Mouse (Mus musculus) v-Abl transformed pro-B cells (cell line): ENCODE results near the gene Cish.

Experiments used
- in situ Hi-C, 2 experiments: fragments of 400-800 bp; cut with MboI; formaldehyde crosslinking; loops; one replicate each; pipeline ENCODE4 v1.15.1; 2025; ENCODE audit not compliant: unreplicated experiment in 2 of 2

Gene Cish

DNA sequence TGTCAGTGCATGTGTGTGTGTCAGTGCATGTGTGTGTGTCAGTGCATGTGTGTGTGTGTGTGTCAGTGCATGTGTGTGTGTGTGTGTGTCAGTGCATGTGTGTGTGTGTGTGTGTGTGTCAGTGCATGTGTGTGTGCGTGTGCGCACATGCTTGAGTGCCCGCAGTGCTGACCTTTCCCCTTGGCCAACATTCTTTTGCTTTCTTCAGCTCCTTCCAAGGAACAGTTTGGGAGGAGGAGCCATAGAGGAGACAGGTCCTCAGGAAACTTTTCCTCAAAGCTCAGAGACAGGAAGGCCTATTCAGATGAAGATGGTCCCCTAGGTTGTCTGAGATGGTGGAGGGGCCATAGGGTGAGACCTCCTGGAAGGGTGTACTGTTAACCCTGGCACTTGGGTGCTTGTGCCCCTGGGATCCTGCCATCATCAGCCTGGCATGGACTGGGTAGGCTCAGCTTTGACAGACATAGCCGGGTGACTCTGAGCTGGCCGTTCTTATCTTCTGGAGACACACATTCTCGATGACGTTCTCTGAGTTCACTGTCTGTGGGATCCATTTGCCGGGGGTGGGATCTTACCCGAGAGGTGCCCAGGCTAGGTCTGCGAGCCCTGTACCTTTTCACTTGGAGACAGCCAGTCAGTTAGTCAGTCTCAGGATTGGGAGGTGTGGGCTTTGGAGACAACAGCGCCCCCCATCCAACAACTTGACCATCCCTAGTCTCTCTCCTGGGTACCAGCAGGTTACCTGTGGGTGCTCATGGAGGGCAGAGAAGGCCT lies 11.5 kb downstream of the Cish start:
- in situ Hi-C loops, result loop anchor here in 1 of 2 experiments (25.0 kb wide), 1 partner anchor 1095 kb away; the partner anchor contains the start of genes Tlr9 and Twf2

DNA sequence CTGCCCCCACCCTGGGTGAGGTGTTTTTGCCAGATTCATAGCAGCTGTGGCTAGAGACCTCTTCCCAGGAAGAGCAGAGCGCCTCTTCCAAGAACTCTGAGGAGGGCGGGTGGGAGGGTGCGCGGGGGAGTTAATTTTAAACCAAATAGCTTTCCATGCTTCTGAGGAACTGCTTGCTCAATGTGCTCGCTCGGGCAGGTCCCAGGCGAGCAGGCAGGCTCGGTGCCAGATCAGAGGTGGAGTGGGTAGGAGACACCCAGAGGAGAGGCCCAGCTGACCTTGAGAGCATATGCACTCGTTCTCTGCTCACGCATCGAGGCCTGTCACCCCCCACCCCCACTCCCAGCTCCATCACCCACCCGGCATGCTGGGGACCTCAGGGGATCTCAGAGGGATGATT lies 12.1 kb downstream of the Cish start:
- in situ Hi-C loops, result loop anchor here in 1 of 2 experiments (25.0 kb wide), 1 partner anchor 1096 kb away; the partner anchor contains the start of genes Tlr9 and Twf2

DNA sequence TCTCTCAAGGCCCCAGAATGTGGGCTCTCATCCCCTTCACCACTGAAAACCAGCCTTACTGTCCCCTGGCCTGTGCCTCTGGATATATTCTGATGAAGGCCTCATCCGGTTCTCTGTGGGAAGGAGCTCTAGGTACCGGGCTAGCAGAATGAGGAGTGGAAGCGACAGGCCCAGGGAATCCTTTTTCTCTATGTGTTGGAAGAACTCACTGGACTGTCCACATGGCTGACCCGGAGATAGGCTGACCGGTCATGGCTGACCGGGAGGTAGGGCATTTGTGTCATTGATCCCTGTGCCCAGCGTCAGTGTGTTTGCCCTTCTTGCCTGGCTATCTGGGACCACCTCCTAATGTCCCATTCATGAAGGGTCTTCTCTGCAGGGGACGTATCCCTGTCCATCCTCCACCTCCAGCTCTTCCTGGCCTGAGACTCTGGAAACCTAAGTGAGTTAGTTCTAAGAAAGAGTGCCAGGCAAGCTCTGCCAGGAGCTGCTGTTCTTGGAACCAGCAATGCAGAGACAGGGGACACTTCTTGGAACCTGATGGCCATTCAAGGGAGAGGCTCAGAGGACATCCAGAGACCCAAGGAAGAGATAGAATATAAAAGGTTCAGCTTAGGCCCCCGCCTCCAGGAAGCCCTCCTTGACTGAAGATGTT lies 12.6 kb downstream of the Cish start:
- in situ Hi-C loops, result loop anchor here in 1 of 2 experiments (25.0 kb wide), 1 partner anchor 1096 kb away; the partner anchor contains the start of genes Tlr9 and Twf2

DNA sequence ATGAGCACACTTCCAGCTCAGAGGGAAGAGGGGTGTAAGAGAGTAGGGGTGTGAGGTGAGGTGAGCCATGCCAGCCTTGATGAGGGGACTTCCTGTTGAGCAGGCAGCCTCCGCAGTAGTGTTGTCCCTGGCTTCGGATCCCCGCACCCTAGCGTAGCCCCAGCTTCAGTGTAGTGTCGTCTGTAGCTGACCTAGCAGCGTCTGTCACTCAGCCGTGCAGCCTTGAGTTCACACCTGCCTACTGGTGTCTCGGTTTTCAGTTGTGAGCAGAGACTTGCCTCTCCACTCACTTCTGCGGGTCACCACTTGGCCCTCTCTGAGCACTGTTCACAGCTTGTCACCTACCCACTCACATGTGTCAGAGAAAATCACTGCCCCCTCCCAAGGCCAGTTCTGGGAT lies 13.3 kb downstream of the Cish start:
- in situ Hi-C loops, result loop anchor here in 1 of 2 experiments (25.0 kb wide), 1 partner anchor 1097 kb away; the partner anchor contains the start of genes Tlr9 and Twf2

DNA sequence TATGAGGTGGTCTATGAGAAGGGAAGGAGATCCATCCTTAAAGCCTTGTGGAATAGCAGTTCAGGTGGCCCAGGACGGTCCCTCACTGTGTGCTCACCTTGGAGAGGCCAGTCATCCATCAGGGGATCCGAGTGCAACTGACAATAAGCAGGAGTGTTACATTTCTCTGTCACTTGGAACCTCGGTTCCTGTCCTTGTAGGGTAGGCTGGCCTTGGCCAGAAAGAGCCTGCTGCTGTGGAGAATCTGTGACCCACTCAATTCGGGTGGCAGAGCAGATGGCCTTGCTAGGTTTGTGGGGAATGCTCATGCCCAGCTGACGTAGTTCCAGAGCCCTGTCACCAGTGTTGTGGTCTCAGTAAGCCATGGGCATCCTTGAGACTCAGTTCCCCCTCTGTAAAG lies 13.8 kb downstream of the Cish start:
- in situ Hi-C loops, result loop anchor here in 1 of 2 experiments (25.0 kb wide), 1 partner anchor 1097 kb away; the partner anchor contains the start of genes Tlr9 and Twf2

DNA sequence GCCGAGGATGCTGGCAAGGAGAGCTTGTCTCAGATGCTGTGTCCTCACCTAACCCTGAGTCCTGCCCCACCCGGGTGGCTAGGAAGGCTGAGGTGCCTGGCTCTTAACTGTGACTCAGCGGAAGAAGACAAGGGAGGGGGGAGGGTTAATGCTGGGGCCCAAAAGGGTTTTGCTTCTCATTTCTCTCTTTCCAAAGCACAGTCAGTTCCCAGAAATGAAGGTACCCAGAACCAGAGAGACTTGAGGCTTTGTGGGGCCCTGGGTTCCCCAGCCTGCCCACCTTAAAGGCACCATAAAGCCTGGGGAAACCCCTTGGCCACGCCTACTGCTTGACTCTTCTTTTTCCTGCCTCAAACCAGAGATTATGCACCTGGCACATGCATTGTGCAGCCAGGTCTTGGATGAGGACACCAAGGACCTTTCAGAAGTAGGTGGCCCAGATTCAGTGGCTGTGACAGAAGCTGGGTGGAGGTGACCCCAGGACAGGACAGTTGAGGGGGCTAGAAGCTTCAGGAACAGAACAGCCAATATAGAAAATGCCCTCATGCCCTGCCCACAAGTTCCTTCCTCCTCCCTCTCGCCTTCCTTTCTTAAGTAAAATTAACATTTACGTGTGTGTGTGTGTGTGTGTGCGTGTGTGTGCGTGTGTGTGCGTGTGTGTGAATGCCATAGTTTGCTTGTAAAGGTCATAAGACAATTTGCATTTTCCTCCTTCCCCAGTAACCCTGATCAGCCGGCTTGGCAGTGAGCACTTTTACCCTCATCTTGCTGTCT lies 17.2 kb downstream of the Cish start:
- in situ Hi-C loops, result loop anchor here in 1 of 2 experiments (25.0 kb wide), 1 partner anchor 1101 kb away; the partner anchor contains the start of genes Tlr9 and Twf2

DNA sequence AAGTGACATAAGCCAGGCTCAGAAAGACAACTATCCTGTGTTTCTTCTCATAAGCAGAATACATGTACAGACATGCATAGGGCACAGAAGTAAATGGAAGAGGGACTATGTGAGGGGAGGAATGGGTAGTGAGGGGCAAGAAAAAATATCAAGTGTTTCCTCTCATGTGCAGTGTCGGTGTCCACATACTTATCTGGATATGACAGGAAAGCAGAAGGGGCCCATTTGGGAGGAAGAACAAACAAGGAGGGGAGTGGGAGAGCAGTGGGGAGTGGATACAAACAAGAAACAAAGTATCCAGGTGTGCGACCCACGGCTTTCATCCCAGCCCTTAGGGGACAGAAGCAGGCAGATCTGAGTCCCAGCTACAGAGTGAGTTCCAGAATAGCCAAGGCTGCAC lies 18.1 kb downstream of the Cish start:
- in situ Hi-C loops, result loop anchor here in 1 of 2 experiments (25.0 kb wide), 1 partner anchor 1102 kb away; the partner anchor contains the start of genes Tlr9 and Twf2

DNA sequence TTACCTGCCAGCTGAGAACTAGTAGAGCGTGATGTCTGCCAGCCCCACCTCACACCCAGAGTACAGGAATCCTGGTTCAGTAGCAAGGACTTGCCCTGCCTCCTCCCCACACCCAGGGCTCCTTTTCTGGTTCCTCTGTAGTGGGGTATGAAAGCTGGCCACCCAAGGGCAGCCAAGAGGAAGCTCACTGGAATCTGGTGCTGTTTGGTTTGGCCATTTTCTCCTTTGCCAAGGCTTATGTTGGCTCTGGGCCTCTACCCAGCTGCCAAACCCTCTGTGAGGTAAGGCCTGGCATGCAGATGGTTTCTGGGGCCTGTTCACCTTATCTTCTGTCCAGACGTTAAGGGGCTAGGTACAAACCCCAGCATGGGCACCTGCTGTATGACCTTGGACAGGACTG lies 20.0 kb downstream of the Cish start:
- in situ Hi-C loops, result loop anchor here in 1 of 2 experiments (25.0 kb wide), 1 partner anchor 1103 kb away; the partner anchor contains the start of genes Tlr9 and Twf2

DNA sequence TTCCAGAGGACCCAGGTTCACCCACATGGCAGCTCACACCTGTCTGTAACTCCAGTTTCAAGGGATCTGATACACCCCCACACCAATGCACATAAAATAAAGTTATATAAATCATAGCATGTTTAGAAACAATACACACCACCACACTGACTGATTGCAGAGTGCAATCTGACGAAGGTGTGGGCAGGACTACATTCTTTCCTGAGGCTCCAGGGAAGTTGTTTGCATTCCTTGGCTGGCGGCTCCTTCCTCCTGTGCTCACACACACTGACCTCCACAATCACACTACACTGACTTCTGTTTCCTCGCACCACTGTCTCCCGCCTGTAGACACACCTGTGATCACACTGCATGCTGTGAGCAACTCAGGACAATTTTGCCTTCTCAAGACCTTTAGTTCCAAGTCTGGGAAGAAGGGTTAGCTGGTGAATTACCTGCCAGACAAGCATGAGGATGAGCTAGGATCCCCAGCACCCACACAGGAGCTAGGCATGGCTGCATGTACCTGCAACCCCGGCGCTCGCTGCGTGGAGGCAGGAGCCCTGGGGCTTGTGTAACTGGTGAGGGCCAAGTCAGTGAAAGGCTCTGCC lies 26.7 kb downstream of the Cish start:
- in situ Hi-C loops, result loop anchor here in 1 of 2 experiments (25.0 kb wide), 1 partner anchor 1110 kb away; the partner anchor contains the start of genes Tlr9 and Twf2

DNA sequence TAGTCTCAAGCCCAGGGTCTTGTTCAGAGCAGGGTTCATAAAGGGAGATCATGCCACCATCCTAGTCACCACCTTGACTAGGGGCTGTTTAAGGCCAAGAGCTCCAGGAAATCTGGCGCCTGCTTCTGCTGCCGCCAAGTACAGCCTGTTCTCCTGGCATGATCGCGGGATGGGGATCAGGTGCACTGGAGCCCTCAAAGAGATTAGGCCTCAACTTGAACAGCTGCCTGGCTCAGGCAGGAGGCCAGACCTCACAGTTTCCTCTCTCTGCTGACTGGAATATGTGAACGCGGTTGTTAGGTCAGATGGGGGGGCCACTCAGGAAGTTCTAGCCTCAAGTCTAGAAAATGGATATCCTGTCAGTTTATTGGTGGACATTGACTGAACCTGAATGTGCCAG lies 27.7 kb downstream of the Cish start:
- in situ Hi-C loops, result loop anchor here in 1 of 2 experiments (25.0 kb wide), 1 partner anchor 1111 kb away; the partner anchor contains the start of genes Tlr9 and Twf2

DNA sequence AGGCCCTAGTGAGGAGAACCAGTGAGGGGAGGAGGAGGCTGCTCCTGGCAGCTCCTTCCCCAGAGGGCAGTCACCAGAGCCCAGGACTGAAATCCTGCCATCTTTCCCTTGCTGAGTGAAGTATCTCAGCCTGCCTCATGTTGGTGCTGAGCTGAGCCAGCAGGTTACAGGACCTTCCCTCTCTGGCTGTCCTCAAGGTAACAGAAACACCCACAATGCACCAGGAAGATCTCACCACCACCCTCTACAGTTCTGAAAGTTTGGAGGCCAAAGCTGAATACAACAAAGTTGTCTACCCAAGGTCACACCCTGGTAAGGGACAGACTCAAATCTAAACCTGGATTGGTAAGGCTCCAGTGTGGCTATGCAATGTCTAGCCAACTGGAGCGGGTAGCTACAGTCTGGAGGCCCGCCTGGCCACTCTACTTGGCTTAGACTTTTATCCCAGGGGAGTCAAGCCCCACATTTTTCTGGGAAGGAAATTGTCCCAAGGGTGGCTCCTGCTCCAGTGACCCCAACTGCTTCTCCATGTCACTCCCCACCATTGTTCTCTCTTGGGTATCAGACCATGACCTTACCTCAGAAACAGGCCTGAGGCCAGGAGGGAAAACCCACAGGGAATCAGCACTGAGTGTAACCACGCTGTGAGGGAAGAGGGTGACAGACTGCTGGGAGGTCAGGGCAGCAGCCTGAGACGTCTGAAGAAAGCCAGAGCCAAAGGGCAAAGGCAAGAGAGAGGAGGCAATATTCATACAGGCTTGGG lies 29.2 kb downstream of the Cish start:
- in situ Hi-C loops, result loop anchor here (25.0 kb wide), 2 partner anchors 1012 to 1113 kb away; partner anchors contain the start of genes Gpx1 (in 1 of the 2), Tlr9 (in 1 of the 2), Twf2 (in 1 of the 2) and Usp4 (in 1 of the 2)

DNA sequence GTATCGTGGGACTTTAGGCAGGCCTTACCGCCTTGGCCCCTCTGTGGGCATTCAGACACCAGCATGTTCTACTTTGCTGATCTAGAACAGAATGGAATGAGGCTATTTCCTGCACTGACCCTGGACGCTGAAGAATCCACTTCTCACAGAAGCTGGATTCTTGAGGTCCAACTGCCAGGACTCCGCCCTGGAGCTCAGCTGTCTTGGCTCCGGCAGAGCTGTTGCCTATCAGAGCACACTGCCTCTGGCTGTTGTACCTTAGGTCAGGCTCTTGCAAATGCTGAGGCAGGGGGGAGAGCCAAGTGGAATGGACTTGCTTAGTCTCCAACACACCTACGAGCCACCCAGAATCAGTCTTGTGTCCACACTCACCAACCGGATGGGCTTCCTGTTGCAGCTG lies 30.1 kb downstream of the Cish start:
- in situ Hi-C loops, result loop anchor here in 1 of 2 experiments (25.0 kb wide), 1 partner anchor 1011 kb away; the partner anchor contains the start of genes Gpx1 and Usp4

DNA sequence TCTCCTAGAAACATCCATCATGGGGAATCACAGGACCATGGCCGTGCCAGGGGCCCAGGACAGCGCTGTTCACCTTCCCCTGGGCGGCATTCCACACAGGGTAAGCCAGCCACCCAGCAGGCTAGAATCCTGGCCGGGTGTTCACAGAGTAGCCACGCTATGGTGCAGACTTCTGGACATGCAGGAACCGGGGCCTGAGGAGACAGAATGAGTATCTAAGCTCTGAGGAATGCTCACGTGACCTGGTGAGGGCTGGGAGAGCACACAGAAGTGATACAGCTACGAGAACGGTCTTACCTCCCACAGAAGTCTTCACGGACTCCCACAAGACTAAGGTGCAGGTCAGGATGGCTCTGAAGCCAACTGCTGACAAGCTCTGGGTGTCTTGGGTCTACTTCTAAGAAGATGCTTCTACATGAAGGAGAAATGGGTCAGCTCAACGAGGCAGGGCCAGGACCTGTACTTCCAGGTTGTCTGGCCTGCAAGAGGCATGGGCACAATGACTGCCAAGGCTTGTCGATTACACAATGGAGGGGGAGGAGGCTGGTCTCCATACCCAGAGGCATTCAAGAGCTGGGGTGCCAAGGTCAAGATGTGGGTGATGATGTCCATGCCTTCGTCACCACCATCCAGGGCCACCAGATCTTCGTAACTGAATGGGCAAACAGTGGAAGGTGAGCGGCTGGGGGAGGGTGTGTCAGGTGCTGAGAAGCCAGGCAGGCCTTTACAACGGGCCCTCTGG lies 32.2 kb downstream of the Cish start:
- in situ Hi-C loops, result loop anchor here in 1 of 2 experiments (25.0 kb wide), 1 partner anchor 1009 kb away; the partner anchor contains the start of genes Gpx1 and Usp4

DNA sequence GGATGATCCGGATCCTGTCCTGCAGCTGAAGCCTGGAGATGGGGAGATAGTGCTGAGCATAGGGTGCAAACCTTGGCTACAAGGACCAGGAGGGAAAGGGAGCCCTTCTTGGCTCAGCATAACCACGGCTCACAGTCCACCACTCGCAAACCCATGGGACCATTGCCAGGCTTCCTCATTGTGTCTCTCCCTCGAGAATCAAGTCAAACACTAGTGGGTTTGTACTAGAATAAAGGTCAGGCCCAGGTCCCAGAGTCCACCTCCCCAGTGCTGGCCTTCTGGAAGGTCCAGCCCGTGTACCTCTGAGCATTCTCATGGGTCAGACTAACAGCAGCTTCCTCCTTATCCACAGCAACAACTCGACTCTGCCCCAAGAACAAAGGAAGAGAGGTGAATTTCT lies 35.0 kb downstream of the Cish start:
- in situ Hi-C loops, result loop anchor here (5.0 to 25.0 kb wide), 4 partner anchors 33 to 1007 kb away; partner anchors contain the start of genes Cish (in 1 of the 2), Gpx1 (in 1 of the 2), Manf (in 1 of the 2) and Usp4 (in 1 of the 2)

DNA sequence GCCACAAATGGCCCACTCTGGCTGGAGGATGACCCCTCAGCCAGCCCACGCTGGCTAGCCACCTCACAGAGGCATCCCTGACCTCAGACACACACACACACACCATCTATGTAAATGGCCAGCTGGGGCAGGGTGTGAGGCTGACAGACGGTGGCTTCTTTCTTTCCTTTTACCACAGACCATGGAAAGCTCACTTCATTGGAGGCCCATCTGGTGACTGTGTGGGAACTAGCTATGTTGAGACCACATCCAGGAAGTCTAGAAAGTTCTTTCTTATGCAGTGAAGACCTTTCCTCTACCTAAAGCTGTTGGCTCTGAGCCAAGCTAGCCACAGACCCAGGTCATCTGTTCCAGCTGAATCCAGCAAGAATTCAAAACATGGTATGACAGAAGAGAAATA lies 37.9 kb downstream of the Cish start:
- in situ Hi-C loops, result loop anchor here (5.0 to 25.0 kb wide), 4 partner anchors 36 to 1004 kb away; partner anchors contain the start of genes Cish (in 1 of the 2), Gpx1 (in 1 of the 2), Manf (in 1 of the 2) and Usp4 (in 1 of the 2)

DNA sequence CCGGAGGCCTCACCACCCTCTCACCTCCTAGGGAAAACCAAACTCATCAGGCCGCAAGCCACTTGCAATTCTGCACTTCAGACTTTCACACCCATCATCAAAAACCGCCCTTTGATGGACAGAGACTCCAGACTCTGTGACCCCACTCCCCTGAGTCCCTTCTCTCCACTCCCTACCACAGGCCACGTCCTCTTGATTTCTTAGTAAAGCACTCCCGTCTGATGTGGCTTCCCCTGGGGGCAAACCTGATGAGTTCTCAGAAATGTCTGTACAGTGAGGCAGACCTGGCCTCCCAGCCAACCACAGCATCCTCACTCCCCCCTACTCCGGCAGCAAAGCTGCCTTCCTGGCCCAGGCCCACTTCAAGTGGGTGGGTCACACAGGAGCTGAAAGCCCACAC lies 38.5 kb downstream of the Cish start:
- in situ Hi-C loops, result loop anchor here (5.0 to 25.0 kb wide), 4 partner anchors 37 to 1003 kb away; partner anchors contain the start of genes Cish (in 1 of the 2), Gpx1 (in 1 of the 2), Manf (in 1 of the 2) and Usp4 (in 1 of the 2)

DNA sequence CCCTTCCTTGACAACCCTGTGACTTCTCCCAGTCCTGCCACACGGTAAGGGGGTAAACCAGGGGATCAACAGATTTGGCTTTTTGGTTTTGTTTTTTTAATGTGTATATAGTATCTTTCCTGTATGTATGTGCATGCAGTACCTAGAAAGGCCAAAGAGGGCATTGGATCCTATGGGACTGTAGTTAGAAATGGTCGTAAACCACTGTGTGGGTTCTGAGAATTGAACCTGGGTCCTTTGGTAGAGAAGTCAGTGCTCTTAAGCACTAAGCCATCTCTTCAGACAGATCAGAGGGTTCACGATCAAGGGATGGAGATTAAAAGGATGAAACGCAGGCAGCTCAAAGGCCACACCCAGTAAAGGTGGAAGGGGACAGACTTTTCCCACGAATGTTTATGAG lies 39.2 kb downstream of the Cish start:
- in situ Hi-C loops, result loop anchor here in 1 of 2 experiments (5.0 to 25.0 kb wide), 3 partner anchors 38 to 1002 kb away; partner anchors contain the start of genes Cish, Gpx1, Manf and Usp4
